Mouse (Mus musculus) embryonic fibroblast, embryonic 13.5 days (primary cell): ENCODE data around the gene Birc2.

Experiments used
- CTCF ChIP-seq: IDR thresholded peaks from 2 replicates; pipeline ENCODE4 v1.5.1; 2011; ENCODE audit warnings: mild to moderate bottlenecking, control low read depth, low read length, moderate library complexity, borderline replicate concordance; ENCODE audit not compliant: insufficient read depth
- POLR2A ChIP-seq: IDR thresholded peaks from 2 replicates; pipeline ENCODE4 v1.6.1; 2011; ENCODE audit warnings: low read depth, mild to moderate bottlenecking, control low read depth, low read length, moderate library complexity

- TF ChIP-seq CTCF: no peak
- no peak for TF ChIP-seq POLR2A
These were observed 58.1 kb downstream of the Birc2 start for GRCm38 (mm10) chr9:7778771-7779170.
